Mouse (Mus musculus) CH12.LX (cell line): Measurements from ENCODE around the gene Cds1.

ENCODE experiments used
- CTCF ChIP-seq, 2 experiments: IDR thresholded peaks in 1 of 2; conservative IDR thresholded peaks in 1 of 2; 2 replicates each; pipeline ENCODE4 v1.5.1; 2011 to 2012; ENCODE audit warnings: low read depth in 2 of 2, low read length in 2 of 2, improper control_type of control experiment in 1 of 2, inconsistent platforms in 1 of 2, mild to moderate bottlenecking in 1 of 2, moderate library complexity in 1 of 2
- E2F4 ChIP-seq: IDR thresholded peaks from 2 replicates; pipeline ENCODE4 v1.6.1; 2011; ENCODE audit warnings: low read depth, low read length, improper control_type of control experiment; ENCODE audit not compliant: insufficient replicate concordance
- EP300 ChIP-seq: IDR thresholded peaks from 2 replicates; pipeline ENCODE4 v1.6.1; 2011; ENCODE audit warnings: low read length, improper control_type of control experiment
- ETS1 ChIP-seq: conservative IDR thresholded peaks from 2 replicates; pipeline ENCODE4 v1.6.1; 2012; ENCODE audit warnings: low read depth, mild to moderate bottlenecking, inconsistent platforms, low read length, improper control_type of control experiment, moderate library complexity
- MAFK ChIP-seq: IDR thresholded peaks from 2 replicates; pipeline ENCODE4 v1.6.1; 2011; ENCODE audit warnings: low read length, improper control_type of control experiment; ENCODE audit not compliant: insufficient replicate concordance
- NELFE ChIP-seq: IDR thresholded peaks from 2 replicates; pipeline ENCODE4 v1.6.1; 2011; ENCODE audit warnings: low read depth, low read length, improper control_type of control experiment
- NRF1 ChIP-seq: IDR thresholded peaks from 2 replicates; pipeline ENCODE4 v1.6.1; 2014; ENCODE audit warnings: low read depth, mild to moderate bottlenecking, inconsistent platforms, low read length, improper control_type of control experiment, moderate library complexity
- POLR2A ChIP-seq: IDR thresholded peaks from 2 replicates; pipeline ENCODE4 v1.6.1; 2011; ENCODE audit warnings: low read depth, mild to moderate bottlenecking, improper control_type of control experiment, low read length
- RAD21 ChIP-seq: IDR thresholded peaks from 2 replicates; pipeline ENCODE4 v1.6.1; 2011; ENCODE audit warnings: low read depth, mild to moderate bottlenecking, low read length, improper control_type of control experiment, moderate library complexity
- RCOR1 ChIP-seq: conservative IDR thresholded peaks from 2 replicates; pipeline ENCODE4 v1.6.1; 2012; ENCODE audit warnings: low read depth, mild to moderate bottlenecking, inconsistent platforms, low read length, improper control_type of control experiment
- TBP ChIP-seq: conservative IDR thresholded peaks from 2 replicates; pipeline ENCODE4 v1.6.1; 2011; ENCODE audit warnings: low read depth, low read length, improper control_type of control experiment
- TCF12 ChIP-seq: IDR thresholded peaks from 2 replicates; pipeline ENCODE4 v1.6.1; 2014; ENCODE audit warnings: low read depth, mild to moderate bottlenecking, inconsistent platforms, low read length, improper control_type of control experiment
- USF2 ChIP-seq: conservative IDR thresholded peaks from 2 replicates; pipeline ENCODE4 v1.6.1; 2011; ENCODE audit warnings: low read depth, low read length, improper control_type of control experiment

- TF ChIP-seq CTCF (conservative IDR thresholded peaks at IDR 0.05 in 1 of 2, IDR thresholded peaks at IDR 0.05 in 1 of 2; ENCODE audit: low read depth in 2 of 2, low read length in 2 of 2), result no peak
- no peak for TF ChIP-seq NRF1
- no peak for TF ChIP-seq RCOR1
- TF ChIP-seq POLR2A, result no peak
- TF ChIP-seq EP300, result no peak
- TF ChIP-seq TCF12, result no peak
- no peak for TF ChIP-seq E2F4
- TF ChIP-seq TBP, result no peak
- no peak for TF ChIP-seq NELFE
- no peak for TF ChIP-seq RAD21
- TF ChIP-seq ETS1, result no peak
- no peak for TF ChIP-seq MAFK
- TF ChIP-seq USF2, result no peak
Observed at GRCm38 (mm10) chr5:101855475-101855874, 90.5 kb downstream of the Cds1 start.
